Mouse (Mus musculus) stomach, postnatal 0 days (tissue): ENCODE results near the gene Kctd6. TPM values are rescaled to one million over a fixed set of nuclear protein-coding genes. Genes with fewer than 3 reads are reported as not detected.
"Not testable (repeated sequence)": the region's sequence is repeated elsewhere in the genome, so short reads cannot be mapped to it uniquely, and the experiment has no call there.

Experiments used
- ATAC-seq: fragments of 200-750 bp; cut with Nextera tagmentation; 2 replicates; pipeline ENCODE4 v1.8.0; 2017; ENCODE audit not compliant: low FRiP score, low TSS enrichment
- DNase-seq: peaks from one replicate; pipeline ENCODE4 v3.0.0-alpha.2; 2016; ENCODE audit warnings: low spot score
- H3K27ac ChIP-seq: fragments of 300-500 bp; sonication (generic); replicated peaks from 2 replicates; pipeline ENCODE4 v1.5.1; 2014; ENCODE audit warnings: mild to moderate bottlenecking, control low read depth
- H3K27me3 ChIP-seq: fragments of 300-500 bp; sonication (generic); 2 replicates; pipeline ENCODE4 v1.6.1; 2014; ENCODE audit warnings: low read length; ENCODE audit not compliant: control insufficient read depth, insufficient read depth
- H3K36me3 ChIP-seq: fragments of 300-500 bp; sonication (generic); 2 replicates; pipeline ENCODE4 v1.6.1; 2014; ENCODE audit warnings: low read length, mixed read lengths; ENCODE audit not compliant: control insufficient read depth, insufficient read depth
- H3K4me1 ChIP-seq: fragments of 300-500 bp; sonication (generic); replicated peaks from 2 replicates; pipeline ENCODE4 v1.6.1; 2014; ENCODE audit warnings: antibody characterized with exemption; ENCODE audit not compliant: control insufficient read depth, insufficient read depth
- H3K4me2 ChIP-seq: fragments of 300-500 bp; sonication (generic); replicated peaks from 2 replicates; pipeline ENCODE4 v1.6.1; 2014; ENCODE audit warnings: low read depth, mild to moderate bottlenecking, control low read depth, moderate library complexity
- H3K4me3 ChIP-seq: fragments of 300-500 bp; sonication (generic); 2 replicates; pipeline ENCODE4 v1.5.1; 2014; ENCODE audit warnings: low read depth, low read length, control low read depth
- H3K9ac ChIP-seq: fragments of 300-500 bp; sonication (generic); 2 replicates; pipeline ENCODE4 v1.6.1; 2014; ENCODE audit warnings: mild to moderate bottlenecking, low read length, control low read depth, mixed read lengths
- H3K9me3 ChIP-seq: fragments of 300-500 bp; sonication (generic); 2 replicates; pipeline ENCODE4 v1.6.1; 2016; ENCODE audit warnings: low read length; ENCODE audit not compliant: control insufficient read depth
- CTCF ChIP-seq: IDR thresholded peaks from 2 replicates; pipeline ENCODE4 v1.5.1; 2016; ENCODE audit warnings: antibody characterized with exemption, low read depth, mild to moderate bottlenecking, moderate library complexity
- EP300 ChIP-seq: optimal IDR thresholded peaks from 2 replicates; pipeline ENCODE3; 2016; ENCODE audit warnings: antibody characterized with exemption
- WGBS: fragments of 180-500 bp; shearing (Covaris S2); extraction: QIAGEN DNeasy Blood & Tissue Kit; methylation state at CpG from one replicate; pipeline ENCODE4 v1.1.7; 2014; 5-methylcytosine and 5-hydroxymethylcytosine counted together
- polyA plus RNA-seq: library from polyadenylated mRNA; unstranded; fragments of >200 nt; fragmentation: Nextera tagmentation; extraction: Ambion mirVana; gene quantifications from 2 replicates; pipeline ENCODE4 v1.2.1, GENCODE M21; 2015

The Kctd6 gene
- polyA plus RNA-seq, 1 experiment from 2014 or later: 12.9 TPM

DNA sequence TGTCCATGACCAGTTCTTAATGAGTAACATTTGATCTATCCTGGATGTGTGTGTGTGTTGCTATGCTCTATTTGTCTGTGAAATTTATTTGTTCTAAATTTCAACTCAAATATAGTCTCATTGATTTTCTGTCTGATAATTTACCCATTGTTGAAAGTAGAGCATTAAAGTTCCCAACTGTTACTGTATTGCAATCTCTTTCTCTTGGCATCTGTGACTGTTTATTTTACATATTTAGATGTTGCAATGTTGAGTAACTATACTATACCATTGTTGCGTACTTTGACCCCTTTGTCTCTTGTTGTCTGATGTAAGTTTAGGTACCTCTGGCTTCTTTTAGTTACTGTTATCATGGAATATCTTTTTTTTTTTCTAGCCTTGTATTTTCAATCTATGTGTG, 50.4 kb downstream of the Kctd6 start:
- Histone ChIP-seq H3K27ac (no peak overlapping the region), H3K4me1 (no peaks in the 10 kb centered on the region), H3K36me3 (no peaks in the 10 kb centered on the region), H3K9ac (no peak overlapping the region), H3K27me3 (no peaks in the 10 kb centered on the region), H3K4me2 (no peak overlapping the region), H3K4me3 (no peak overlapping the region), H3K9me3 (no peaks in the 10 kb centered on the region)
- DNase-seq (no peak), ATAC-seq (no peak)
- no peak for TF ChIP-seq EP300
- no peak for TF ChIP-seq CTCF
- 92% methylated on average over 1 of the region's 1 CpGs for WGBS

DNA sequence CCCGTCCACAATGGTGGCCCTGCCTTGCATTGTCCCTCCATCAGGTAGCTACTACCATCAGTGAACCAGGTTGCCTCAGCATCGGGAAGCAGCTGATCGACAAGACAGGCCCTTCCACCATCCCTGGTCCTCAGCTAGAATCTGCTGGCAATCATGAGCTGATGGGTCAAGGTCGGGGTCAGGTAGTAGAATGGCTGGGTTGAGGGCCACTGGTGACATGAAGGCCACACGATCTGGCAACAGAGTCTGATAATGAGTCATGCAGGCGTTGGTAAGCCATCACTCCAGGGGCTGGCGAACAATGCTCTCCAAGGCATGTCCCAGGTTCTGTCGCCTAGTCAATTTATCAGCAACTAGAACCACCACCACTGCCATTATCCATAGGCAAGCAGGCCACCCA, 57.3 kb downstream of the Kctd6 start:
- not testable (repeated sequence) for ATAC-seq, H3K36me3 ChIP-seq, H3K9ac ChIP-seq, H3K4me2 ChIP-seq, DNase-seq, H3K27ac ChIP-seq, H3K9me3 ChIP-seq, H3K4me3 ChIP-seq, H3K4me1 ChIP-seq, H3K27me3 ChIP-seq
- WGBS: 78% methylated on average over 8 of the region's 8 CpGs

Other genes starting within 250 kb of the Kctd6 start
- gene Dnase1l3, start 219.6 kb upstream of the Kctd6 start, polyA plus RNA-seq: 3.7 and 3.8 TPM in 2 replicates
- 90.2 and 91.7 TPM in 2 replicates for gene Abhd6, start 211.2 kb upstream of the Kctd6 start, polyA plus RNA-seq
- 32.6 and 35.0 TPM in 2 replicates for gene Rpp14, start 133.8 kb upstream of the Kctd6 start, polyA plus RNA-seq
- 29.4 TPM in 2 replicates for gene Pxk, start 115.9 kb upstream of the Kctd6 start, polyA plus RNA-seq
- gene Pdhb, start 41.1 kb upstream of the Kctd6 start, polyA plus RNA-seq: 142 and 144 TPM in 2 replicates
- 6.0 and 7.2 TPM in 2 replicates for gene Acox2, start 45.2 kb downstream of the Kctd6 start, polyA plus RNA-seq
- gene Fam107a, start 103.9 kb downstream of the Kctd6 start, polyA plus RNA-seq: 0.31 and 0.36 TPM in 2 replicates
- 57.9 and 66.2 TPM in 2 replicates for gene Oit1, start 164.6 kb downstream of the Kctd6 start, polyA plus RNA-seq